Mouse (Mus musculus) heart, postnatal 0 days (tissue): ENCODE measurements at regions not wholly inside any gene's neighbourhood (a gene's known extent, or its start where the extent isn't known, plus 50 kb on each side); places are given as distances from the start of the nearest gene placed in this dataset.

ENCODE experiments used
- CTCF ChIP-seq: IDR thresholded peaks from 2 replicates; pipeline ENCODE4 v1.5.1; 2016; ENCODE audit warnings: antibody characterized with exemption, control low read depth, low read depth
- EP300 ChIP-seq: IDR thresholded peaks from 2 replicates; pipeline ENCODE4 v1.6.1; 2016; ENCODE audit warnings: antibody characterized with exemption, low read depth

GRCm38 (mm10) chr6:6745394-6745793 is 117.7 kb upstream of the Dlx6 start:
- TF ChIP-seq CTCF, result no peak
- no peak for TF ChIP-seq EP300
